Mouse (Mus musculus) telencephalon, adult 2 months (tissue): ENCODE data around the gene Acad12.

Experiments
- DNase-seq: peaks from one replicate; pipeline ENCODE4 v3.0.0-alpha.2; 2011; ENCODE audit warnings: low read depth, low spot score

The Acad12 gene

DNA sequence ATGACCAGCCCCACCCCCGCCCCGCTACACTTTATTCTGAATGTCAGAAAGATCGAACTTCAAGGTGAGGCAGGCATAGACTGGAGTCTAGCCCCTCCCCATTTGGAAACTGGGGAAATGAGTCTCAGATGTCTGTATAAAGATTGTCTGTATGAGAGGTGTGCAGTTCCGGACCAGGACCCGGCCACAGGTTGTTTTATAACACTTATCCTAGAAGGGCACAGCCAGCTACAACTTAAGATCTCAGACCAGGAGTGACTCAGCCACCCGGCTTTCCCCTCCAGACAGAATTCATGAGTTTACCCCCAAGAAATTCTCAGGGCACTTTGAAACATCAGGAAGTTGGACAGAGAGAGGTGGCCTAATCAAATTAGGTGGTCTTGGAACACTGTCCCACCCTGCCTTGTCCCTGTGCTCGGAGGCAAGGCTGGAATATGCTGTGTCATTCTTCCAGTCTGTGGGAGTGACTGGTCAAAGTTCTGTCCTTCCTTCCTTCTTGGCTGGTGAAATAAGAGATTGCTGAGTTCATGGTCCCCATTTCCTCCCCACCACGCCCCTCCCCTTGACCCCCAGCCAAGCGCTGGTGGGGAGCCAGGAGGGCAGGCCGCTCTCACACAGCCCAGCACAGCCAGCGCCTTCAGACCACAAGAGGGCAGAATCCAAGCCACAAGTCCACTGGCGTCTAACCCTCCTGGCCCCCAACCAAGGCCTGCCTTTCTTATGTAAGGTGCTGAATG is 34.8 kb downstream of the Acad12 start:
- DNase-seq = no peak

DNA sequence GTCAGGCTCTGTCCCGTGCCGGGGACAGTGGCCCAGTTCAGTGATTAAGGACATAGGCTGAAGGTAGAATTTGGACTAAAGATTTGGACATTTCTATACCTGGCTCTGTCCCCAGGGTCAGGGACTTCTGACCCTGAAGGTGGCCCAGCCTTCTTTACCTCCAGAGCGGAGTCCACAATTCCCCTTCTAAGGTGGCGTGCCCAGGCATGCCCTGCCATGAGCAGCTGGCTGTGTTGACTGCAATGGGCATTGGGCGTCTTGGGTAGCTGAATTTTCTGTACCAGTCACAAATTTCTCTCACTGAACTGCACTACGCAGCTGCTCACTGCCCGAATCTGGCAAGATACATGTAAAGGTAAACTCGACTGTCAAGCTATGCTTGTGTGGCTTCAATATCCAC is 36.8 kb downstream of the Acad12 start:
- no peak for DNase-seq

DNA sequence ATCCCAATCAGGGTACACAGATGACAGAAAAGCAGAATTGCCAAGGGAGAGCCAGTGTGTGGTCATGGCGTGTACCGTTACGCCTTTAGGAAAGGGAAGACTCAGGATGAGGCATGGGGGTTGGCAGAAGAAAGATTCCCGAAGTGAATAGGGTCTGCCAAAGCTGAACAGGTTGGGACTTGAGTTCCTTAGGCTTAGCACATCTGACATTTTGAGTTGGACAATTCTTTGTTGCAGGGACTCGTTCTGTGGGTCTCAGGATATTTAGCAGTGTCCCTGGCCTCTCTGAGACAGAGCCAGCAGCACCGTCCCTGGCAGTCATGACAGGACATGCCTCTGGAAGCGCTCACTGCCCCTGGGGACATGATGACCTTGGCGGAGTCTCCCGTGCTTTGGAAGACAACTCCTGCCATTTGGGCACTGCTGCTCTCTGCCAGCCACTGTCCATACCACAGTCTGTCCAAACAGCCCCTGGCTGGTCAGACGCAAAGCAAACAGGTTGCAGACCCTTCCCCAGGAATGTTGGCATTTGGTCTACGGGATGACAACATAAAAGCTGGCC is 41.7 kb downstream of the Acad12 start:
- DNase-seq = no peak

DNA sequence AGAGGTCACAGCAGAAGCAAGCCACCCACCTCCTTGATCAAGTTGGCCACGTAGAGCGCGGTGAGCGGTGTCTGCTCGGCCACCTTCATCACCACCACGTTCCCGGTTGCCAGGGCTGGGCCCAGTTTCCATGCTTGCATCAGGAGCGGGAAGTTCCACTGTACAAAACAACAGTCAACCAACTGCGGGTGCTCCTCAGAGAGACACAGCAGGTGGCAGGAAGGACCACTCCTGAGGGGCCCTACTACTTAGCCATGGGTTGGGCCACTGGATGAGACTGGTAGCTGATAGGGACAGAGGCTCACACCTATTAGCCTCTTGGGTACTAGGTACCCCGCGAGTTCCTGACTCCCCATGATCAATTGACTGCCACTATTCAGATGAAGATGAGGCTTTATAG is 42.9 kb downstream of the Acad12 start:
- DNase-seq = no peak

DNA sequence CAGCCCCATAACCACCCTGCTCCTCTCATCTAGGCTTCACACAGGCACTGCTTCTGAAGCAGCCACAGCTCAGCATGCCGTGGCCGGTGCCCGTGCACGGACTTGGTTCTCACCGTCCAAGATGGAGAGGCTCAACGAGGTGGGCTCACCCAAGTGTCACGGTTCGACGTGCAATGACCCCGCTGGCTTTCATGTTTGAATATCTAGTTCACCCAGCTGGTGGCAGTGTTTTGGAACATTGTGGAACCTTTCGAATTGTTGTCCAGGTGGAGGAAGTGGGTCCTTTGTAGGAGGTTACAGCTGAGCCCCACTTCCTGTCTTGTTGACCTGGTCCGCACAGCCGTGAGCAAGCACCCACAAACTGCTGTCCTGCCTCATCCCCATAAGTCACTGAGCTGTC is 44.6 kb downstream of the Acad12 start:
- DNase-seq = no peak

DNA sequence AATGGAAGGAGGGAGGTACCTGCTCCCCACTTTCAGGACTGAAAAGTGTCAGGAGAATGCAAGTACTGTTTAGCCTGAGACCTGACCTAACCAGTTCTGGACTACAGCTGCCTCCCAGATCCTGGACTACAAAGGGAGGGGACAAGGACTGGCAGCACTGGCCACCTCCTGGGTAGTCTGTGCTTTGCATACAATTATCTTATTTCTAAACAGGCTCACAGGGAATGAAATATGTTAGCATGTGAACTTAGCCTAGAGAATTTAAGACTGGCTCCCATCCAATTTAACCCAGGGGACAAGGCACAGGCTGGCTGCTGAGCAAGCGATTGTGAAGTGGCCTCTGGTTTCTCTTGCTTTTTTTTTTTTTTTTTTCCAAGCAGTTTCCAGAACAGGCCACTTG is 48.0 kb downstream of the Acad12 start:
- no peak for DNase-seq

DNA sequence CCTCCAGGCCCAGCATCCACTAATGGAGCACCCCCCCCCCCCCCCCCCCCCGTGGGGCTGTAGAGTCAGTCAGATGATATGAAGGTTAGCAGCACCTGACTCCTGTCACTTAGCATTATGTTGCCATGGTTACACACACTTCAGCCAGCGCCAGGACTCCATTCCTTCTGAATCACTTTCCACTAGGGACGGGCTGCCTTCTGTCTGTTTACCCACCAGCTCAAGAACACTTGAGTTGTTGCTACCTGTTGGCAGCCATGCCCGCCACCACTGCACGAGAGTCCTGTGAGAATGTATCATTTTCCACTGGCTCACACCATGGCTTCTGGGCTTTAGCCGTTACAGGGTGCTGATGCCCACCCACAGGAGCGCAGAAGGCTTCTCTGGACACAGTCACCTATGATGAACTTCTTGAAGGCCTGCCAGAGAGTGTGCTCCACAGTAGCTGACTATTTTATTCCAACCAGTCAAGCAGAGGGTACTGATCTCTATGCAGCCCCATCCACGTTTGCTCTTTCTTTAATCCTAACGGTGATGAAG is 48.8 kb downstream of the Acad12 start:
- DNase-seq = no peak

DNA sequence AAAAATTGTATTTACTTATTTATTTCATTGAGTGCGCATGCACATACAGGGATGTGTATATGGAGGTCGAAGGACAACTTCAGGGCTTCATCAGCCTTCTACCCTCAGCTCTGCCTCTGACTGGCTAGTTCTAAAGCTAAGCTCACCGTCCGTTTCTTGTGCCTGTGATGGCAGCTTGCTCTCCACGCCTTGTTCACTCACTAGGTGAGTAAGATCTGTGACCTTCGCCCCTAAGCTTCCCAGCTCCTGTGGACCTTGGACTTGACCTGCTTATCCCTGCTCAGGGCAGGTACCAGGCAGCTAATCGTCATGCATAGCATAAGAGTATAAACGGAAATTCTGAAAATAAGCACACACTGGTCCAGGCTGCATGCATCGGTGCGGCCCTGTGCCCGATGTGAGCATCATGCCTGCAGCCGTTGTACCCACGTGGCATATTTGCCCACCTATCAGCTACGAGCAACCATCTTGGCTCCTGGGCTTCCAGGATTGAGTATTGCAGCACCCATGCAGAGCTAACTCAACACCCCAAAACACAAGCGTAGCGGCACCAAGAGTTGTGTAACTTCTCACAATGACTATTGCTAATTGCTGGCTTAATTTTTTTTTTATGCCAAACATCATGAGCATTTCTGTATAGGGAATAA is 52.6 kb downstream of the Acad12 start:
- DNase-seq = no peak

DNA sequence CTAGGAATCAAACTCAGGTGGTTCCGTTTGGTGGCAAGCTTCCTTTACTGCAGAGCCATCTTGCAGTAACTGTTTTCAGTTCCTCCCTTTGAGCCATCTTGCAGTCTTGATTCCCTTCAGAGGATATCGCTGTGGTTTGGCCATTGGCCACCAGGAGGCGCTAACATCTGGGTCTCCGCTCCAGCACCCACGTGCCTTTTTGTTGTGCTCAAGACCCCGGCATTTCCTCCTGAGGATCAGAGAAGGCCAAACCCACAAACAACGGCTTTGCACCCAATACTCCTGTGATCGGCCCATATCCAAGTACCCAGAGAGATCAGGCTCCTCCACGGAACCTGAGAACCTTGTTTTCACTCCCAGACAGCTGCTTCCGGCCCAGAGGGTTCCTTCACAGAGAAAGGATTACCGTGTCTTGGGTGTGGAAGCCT is 54.3 kb downstream of the Acad12 start:
- peak; percentile 38 for DNase-seq

DNA sequence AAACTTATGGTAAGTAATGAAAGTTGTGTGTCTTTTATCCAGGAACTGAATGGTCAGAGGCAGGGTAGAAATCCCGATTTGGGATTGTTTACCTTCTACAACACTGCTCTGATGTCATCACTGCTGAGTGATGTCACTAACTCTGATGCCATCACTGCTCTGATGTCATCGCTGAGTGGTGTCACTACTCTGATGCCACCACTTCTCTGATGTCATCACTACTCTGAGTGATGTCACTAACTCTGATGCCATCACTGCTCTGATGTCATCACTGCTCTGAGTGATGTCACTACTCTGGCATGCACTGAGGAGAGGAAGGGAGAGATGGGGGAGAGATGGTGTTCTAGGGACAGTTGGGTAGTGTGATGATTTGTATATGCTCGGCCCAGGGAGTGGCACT is 56.3 kb downstream of the Acad12 start:
- DNase-seq = no peak

DNA sequence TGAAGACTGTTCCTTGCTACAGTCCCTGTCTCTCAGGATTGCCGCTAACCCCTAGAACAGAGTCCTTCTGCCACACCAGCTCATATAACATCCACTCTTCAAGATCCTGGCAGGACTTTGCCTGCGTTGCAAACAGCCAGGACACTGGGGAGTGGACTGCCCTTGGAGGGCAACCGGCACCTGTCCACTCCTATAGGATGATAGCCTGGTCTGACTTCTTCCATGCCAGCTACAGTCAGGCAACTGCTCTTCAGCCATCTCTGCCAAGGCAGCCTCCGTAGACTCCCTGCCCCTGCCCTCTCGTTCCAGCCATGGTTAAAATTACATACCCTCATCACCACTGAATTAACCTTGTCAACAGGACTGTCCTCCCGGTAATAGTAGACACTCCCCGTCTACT is 69.5 kb downstream of the Acad12 start:
- DNase-seq = no peak

DNA sequence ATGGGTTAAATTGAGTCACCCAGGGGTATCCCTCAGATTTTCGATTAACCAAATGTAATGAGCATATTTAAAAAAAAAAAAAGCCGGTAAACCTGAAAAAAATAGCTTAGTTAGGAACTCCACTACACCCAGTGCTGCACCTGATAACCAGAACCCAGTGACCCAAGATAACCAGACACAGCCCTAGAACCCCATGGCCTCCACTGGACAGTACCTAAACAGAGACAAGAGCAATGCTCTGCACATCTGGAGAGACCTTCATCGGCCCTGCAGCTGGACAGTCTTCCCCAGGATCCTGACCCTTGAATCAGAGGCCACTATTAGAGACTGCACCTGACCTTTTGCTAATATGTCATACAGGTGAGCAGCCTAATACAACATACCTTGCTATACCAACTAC is 71.7 kb downstream of the Acad12 start:
- no peak for DNase-seq
